Mouse (Mus musculus) v-Abl transformed pro-B cells (cell line): ENCODE results near the gene Mid1.

Experiments used
- in situ Hi-C, 2 experiments: fragments of 400-800 bp; cut with MboI; formaldehyde crosslinking; loops; one replicate each; pipeline ENCODE4 v1.15.1; 2025; ENCODE audit not compliant: unreplicated experiment in 2 of 2

Gene Mid1

GRCm38 (mm10) chrX:169685131-169685530 lies at the start of gene Mid1:
Gene Mid1, plus strand, starts transcription at chrX:169685199.
- in situ Hi-C loops, result no loop called here

DNA sequence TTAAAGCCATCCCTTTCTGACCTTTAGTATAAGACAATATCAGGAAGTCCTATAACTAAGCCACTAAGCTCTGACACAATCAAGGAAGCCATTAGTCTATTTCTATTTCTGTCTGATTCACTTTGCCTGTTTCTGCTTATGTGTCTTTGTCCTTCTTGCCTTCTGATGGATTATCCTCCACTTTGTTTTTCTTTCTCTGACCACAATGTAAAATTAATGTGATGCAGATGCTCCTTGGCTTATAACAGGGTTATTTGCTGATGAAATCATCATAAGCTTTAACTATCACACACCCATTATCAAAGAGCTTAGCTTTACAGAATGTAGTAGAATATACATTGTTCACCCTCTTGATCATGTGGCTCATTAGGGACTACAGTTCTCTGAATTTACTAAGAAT lies 11.9 kb upstream of the Mid1 start:
- in situ Hi-C loops, result no loop called here

- in situ Hi-C loops, result no loop called here
Measured at GRCm38 (mm10) chrX:169676313-169676712, 8.7 kb upstream of the Mid1 start.

GRCm38 (mm10) chrX:169685731-169686130 lies 732 bp downstream of the Mid1 start:
- in situ Hi-C loops, result no loop called here

GRCm38 (mm10) chrX:169691217-169691616 lies 6.2 kb downstream of the Mid1 start:
- in situ Hi-C loops, result no loop called here

GRCm38 (mm10) chrX:169691675-169692074 lies 6.7 kb downstream of the Mid1 start:
- in situ Hi-C loops, result no loop called here

DNA sequence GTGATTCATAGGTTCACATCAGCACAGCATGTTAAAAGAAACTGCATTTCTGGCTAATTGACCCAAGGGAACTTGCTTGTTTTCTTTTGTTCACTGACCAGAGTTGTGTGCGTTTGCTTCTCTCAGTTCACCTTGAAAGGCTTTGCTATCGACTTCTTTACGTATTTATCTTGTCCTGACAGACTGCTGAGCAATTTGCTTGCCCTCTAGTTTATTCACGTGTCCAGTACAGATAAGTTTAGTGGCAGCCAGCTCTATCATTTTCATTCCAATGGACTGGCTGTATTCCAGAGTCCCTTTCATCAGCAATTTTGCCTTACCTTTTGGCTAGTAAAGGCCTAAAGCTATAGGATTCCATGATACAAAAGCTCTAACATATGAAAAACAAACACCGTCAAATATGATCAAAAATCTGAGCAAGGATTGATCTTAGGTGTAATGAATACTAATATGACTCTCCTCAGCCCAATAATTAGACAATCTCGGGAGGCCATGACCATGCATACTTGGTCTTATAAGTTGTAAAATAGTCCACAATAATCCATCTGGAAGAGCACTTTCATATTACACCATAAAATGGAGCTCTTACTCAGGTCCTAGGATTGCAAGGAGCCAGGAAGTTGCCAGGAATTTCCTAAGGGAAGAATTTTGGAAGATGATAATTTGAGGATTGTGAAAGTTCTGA lies 7.4 kb downstream of the Mid1 start:
- in situ Hi-C loops, result no loop called here

GRCm38 (mm10) chrX:169704016-169704602 lies 19.1 kb downstream of the Mid1 start:
- in situ Hi-C loops, result no loop called here

- in situ Hi-C loops, result no loop called here
Measured at GRCm38 (mm10) chrX:169723511-169723910, 38.5 kb downstream of the Mid1 start.

- in situ Hi-C loops, result no loop called here
Measured at GRCm38 (mm10) chrX:169735387-169735969, 50.5 kb downstream of the Mid1 start.

DNA sequence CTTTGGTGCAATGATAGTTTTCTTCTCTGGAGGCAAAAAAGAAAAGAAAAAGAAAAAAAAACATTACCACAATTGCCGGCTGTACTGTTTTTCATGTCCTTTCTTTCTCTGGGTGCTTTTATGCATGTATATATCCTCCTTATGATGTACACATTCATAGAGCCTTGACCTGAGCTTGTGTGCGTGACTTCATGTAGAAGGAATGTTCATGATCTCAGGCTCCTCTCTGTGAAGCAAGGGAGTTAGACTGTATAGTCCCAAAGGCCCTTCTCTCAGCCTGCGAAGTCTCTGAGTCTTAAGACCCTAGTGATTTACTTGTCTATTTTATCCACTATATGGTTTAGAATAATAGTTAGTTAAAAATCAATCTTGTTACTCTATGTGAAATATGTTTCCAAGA lies 73.0 kb downstream of the Mid1 start:
- in situ Hi-C loops, result no loop called here

DNA sequence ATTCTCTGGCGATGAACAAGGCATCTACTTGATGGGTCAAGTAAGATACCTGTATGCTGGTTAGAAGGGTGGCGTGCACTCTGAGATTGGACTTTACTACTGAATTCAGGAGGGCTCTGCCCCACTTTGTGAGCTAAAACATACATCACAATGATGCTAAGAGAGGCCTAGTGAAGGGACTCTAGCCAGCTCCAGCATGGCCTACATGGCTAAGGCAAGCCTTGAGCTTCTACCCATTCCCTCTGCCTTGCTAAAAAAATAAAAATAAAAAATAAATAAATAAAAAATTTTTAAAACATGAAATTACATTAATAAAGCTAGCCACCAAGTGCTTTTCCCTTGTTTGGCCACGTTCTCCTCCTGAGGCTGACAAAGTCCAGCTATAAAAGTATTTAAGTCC lies 94.5 kb downstream of the Mid1 start, which contains the start of gene 4933400A11Rik:
TSS of gene 4933400A11Rik (minus strand) at position 101 of the 400 bp plus-strand sequence.
- in situ Hi-C loops, result loop anchor here in 1 of 2 experiments (25.0 kb wide), 1 partner anchor 442 kb away; no protein-coding TSS in a partner anchor

DNA sequence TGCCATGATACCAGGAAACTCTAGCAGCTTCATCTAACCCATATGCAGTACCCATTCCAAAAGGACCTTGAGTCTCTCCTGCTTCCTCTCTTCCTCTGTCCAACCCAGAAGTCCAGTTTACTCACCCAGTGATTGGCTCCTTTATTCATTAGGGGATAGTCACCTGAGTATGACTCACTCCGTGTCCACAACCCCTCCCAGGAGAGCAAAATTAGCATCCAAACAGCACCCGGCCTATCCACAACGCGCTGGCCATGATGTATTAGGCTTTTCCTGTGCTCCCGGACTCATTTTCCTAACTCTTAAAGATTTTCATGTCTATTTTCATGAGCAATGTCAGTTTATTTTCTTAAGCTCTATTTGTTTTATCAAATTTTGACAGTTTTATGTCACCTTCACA lies 104.7 kb downstream of the Mid1 start:
- in situ Hi-C loops, result loop anchor here in 1 of 2 experiments (25.0 kb wide), 1 partner anchor 452 kb away; no protein-coding TSS in a partner anchor

DNA sequence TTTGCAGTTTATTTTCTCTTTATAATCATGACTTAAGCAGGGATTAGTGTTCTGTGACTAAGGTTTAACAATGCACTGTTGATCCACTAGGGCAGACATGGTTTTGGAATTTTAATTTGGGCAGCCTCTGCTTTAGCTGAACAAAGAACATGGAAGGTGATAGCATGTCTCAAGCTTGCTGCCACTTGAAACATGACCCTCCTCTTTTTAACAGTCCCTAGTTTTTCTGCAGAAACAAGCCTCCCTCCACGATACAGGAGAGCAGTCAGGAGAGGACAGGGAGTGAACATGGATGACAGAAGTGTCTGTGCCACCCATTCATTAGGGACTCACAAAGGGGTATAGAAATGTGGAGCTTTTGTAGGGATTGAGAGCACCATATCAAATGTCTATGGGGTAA lies 107.9 kb downstream of the Mid1 start:
- in situ Hi-C loops, result loop anchor here in 1 of 2 experiments (25.0 kb wide), 1 partner anchor 456 kb away; no protein-coding TSS in a partner anchor

DNA sequence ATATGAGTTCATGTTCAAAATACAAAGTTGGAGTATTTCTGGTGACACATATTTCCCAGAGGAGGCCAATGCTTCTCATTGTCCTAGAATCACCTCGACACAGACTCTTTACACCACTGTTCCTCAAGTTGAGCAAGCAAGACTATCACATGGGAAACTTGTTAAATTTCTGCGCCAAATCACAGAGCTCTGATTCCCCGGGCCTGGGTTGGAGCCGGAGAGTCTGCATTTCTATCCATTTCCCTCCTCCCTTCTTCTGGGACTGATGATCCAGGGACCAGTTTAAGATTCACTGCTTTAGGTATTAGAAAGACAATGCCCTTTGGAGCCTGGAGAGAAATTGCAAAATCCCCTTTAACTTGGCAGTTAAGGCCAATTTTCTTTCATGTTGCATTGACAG lies 109.4 kb downstream of the Mid1 start:
- in situ Hi-C loops, result loop anchor here in 1 of 2 experiments (25.0 kb wide), 1 partner anchor 457 kb away; no protein-coding TSS in a partner anchor

DNA sequence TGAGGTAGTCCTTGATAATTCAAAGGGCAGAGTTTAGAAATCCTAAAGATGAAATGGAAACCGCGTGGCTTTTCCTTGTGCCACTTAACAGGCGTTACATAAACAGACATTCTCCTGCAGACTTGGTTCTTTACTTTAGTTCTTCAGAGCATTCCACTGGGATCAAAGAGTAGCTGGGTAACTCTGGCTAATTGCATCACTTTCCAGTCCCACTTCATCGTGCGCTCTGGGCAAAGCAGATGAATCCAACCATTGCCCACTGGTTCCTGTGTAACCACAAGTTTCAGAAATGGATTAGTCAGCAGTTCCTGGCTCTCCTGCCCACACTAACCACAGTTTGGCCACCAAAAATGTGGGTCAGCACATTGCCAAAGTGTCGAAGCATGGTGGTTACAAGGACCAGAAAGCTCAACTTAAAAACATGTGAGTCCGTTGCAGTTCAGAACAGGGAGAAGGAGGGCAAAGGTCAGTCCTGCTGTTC lies 109.9 kb downstream of the Mid1 start:
- in situ Hi-C loops, result loop anchor here in 1 of 2 experiments (25.0 kb wide), 1 partner anchor 458 kb away; no protein-coding TSS in a partner anchor

GRCm38 (mm10) chrX:169797148-169797547 lies 112.1 kb downstream of the Mid1 start:
- in situ Hi-C loops, result loop anchor here in 1 of 2 experiments (25.0 kb wide), 1 partner anchor 460 kb away; no protein-coding TSS in a partner anchor

- in situ Hi-C loops, result loop anchor here in 1 of 2 experiments (25.0 kb wide), 1 partner anchor 462 kb away; no protein-coding TSS in a partner anchor
Measured at GRCm38 (mm10) chrX:169798987-169799680, 114.1 kb downstream of the Mid1 start.

DNA sequence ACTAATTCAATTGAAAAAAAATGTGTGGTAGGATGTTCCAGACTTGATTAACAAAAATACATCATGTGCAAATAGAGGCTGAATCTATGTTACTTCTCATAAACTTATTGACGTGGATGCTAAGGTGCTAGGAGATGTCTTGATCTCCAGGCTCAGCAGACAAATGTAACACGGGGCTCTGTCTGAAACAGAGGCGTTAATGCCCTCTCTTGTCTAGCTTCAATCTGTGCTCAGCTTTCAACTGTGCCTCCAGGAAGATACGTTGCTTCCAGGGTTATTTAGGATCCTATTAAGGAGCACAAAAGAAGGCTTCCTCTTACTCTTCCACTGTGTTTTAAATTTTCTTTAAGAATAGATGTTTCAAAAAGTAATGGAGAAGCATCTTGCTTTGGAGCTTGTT lies 115.2 kb downstream of the Mid1 start:
- in situ Hi-C loops, result loop anchor here (5.0 kb wide), 1 partner anchor 177 kb away; no protein-coding TSS in a partner anchor

- in situ Hi-C loops, result no loop called here
Measured at GRCm38 (mm10) chrX:169805791-169806190, 120.8 kb downstream of the Mid1 start.
